Mouse (Mus musculus): ENCODE measurements around the gene Mark1. TPM values are rescaled to one million over a fixed set of nuclear protein-coding genes. Genes with fewer than 3 reads are reported as not detected.
A peak's percentile ranks its signal among the peaks of the same experiment; 100 is the strongest.

Mark1 gene
- 4.0 and 4.1 TPM in 2 replicates for polyA plus RNA-seq (2014; fragmentation: Nextera tagmentation; extraction: Ambion mirVana)

- no peaks in the 10 kb centered on the region for H3K9me3 ChIP-seq (ENCODE audit: control insufficient read depth, low read length)
- peak within 1 kb of the TSS; percentile 86 for H3K4me3 ChIP-seq (ENCODE audit: low read depth, low read length)
- peak within 1 kb of the TSS; percentile 77 for H3K27ac ChIP-seq (replicated peaks; ENCODE audit: low read depth, low read length)
- H3K9ac ChIP-seq (ENCODE audit: low read depth, low read length) = peak within 1 kb of the TSS; percentile 92
- 3% methylated on average over 8 of the region's 88 CpGs for WGBS
- H3K4me2 ChIP-seq (ENCODE audit: low read depth, low read length) = peak within 1 kb of the TSS; percentile 75
- 0 out of 2 replicates have a peak, but pooled peaks cover 8% of the 10 kb centered on the region for H3K4me1 ChIP-seq (ENCODE audit: control insufficient read depth, insufficient read depth, low read length)
- no peaks in the 10 kb centered on the region for H3K36me3 ChIP-seq (ENCODE audit: control insufficient read depth, insufficient read depth, low read length)
- no peaks in the 10 kb centered on the region for H3K27me3 ChIP-seq (replicated peaks; ENCODE audit: control insufficient read depth, insufficient read depth, low read length)
- ATAC-seq (ENCODE audit: low read depth) = peak; percentile 65
- DNase-seq (ENCODE audit: low spot score) = peak; percentile 22
These were observed at the start of gene Mark1 for GRCm38 (mm10) chr1:184999071-184999750. Mark1 (minus strand) TSS chr1:184999570.

GRCm38 (mm10) chr1:185047516-185048247 is 48.3 kb upstream of the Mark1 start:
- H3K9ac ChIP-seq (ENCODE audit: low read depth, low read length) = no peak overlapping the region
- no peak overlapping the region for H3K4me2 ChIP-seq (ENCODE audit: low read depth, low read length)
- H3K4me1 ChIP-seq (ENCODE audit: control insufficient read depth, insufficient read depth, low read length) = no peaks in the 10 kb centered on the region
- 52% methylated on average over 12 of the region's 12 CpGs for WGBS
- H3K27ac ChIP-seq (replicated peaks; ENCODE audit: low read depth, low read length) = no peak overlapping the region
- no peaks in the 10 kb centered on the region for H3K36me3 ChIP-seq (ENCODE audit: control insufficient read depth, insufficient read depth, low read length)
- H3K27me3 ChIP-seq (replicated peaks; ENCODE audit: control insufficient read depth, insufficient read depth, low read length) = no peaks in the 10 kb centered on the region
- ATAC-seq (ENCODE audit: low read depth) (no peak), DNase-seq (ENCODE audit: low spot score) (no peak)
- no peaks in the 10 kb centered on the region for H3K9me3 ChIP-seq (ENCODE audit: control insufficient read depth, low read length)
- no peak overlapping the region for H3K4me3 ChIP-seq (ENCODE audit: low read depth, low read length)

GRCm38 (mm10) chr1:185046513-185046912 is 47.1 kb upstream of the Mark1 start:
- H3K4me1 ChIP-seq (ENCODE audit: control insufficient read depth, insufficient read depth, low read length) = no peaks in the 10 kb centered on the region
- ATAC-seq (ENCODE audit: low read depth) = no peak
- H3K9me3 ChIP-seq (ENCODE audit: control insufficient read depth, low read length) = no peaks in the 10 kb centered on the region
- WGBS = 77% methylated on average over 8 of the region's 8 CpGs
- no peak overlapping the region for H3K4me3 ChIP-seq (ENCODE audit: low read depth, low read length)
- no peak overlapping the region for H3K9ac ChIP-seq (ENCODE audit: low read depth, low read length)
- DNase-seq (ENCODE audit: low spot score) = no peak
- no peak overlapping the region for H3K4me2 ChIP-seq (ENCODE audit: low read depth, low read length)
- H3K27ac ChIP-seq (replicated peaks; ENCODE audit: low read depth, low read length) = no peak overlapping the region
- no peaks in the 10 kb centered on the region for H3K36me3 ChIP-seq (ENCODE audit: control insufficient read depth, insufficient read depth, low read length)
- H3K27me3 ChIP-seq (replicated peaks; ENCODE audit: control insufficient read depth, insufficient read depth, low read length) = no peaks in the 10 kb centered on the region

GRCm38 (mm10) chr1:185038183-185038686 is 38.9 kb upstream of the Mark1 start:
- WGBS = 61% methylated on average over 7 of the region's 7 CpGs
- Histone ChIP-seq H3K9me3 (ENCODE audit: control insufficient read depth, low read length) (no peaks in the 10 kb centered on the region), H3K4me1 (ENCODE audit: control insufficient read depth, insufficient read depth, low read length) (no peaks in the 10 kb centered on the region), H3K4me3 (ENCODE audit: low read depth, low read length) (no peak overlapping the region), H3K36me3 (ENCODE audit: control insufficient read depth, insufficient read depth, low read length) (no peaks in the 10 kb centered on the region), H3K4me2 (ENCODE audit: low read depth, low read length) (no peak overlapping the region), H3K27me3 (replicated peaks; ENCODE audit: control insufficient read depth, insufficient read depth, low read length) (no peaks in the 10 kb centered on the region), H3K27ac (replicated peaks; ENCODE audit: low read depth, low read length) (no peak overlapping the region), H3K9ac (ENCODE audit: low read depth, low read length) (no peak overlapping the region)
- DNase-seq (ENCODE audit: low spot score) = peak; percentile 33
- peak; percentile 84 for ATAC-seq (ENCODE audit: low read depth)

GRCm38 (mm10) chr1:185030565-185030964 is 31.2 kb upstream of the Mark1 start:
- no peaks in the 10 kb centered on the region for H3K4me1 ChIP-seq (ENCODE audit: control insufficient read depth, insufficient read depth, low read length)
- H3K9me3 ChIP-seq (ENCODE audit: control insufficient read depth, low read length) = no peaks in the 10 kb centered on the region
- no peak overlapping the region for H3K9ac ChIP-seq (ENCODE audit: low read depth, low read length)
- no peak overlapping the region for H3K27ac ChIP-seq (replicated peaks; ENCODE audit: low read depth, low read length)
- ATAC-seq (ENCODE audit: low read depth) (no peak), DNase-seq (ENCODE audit: low spot score) (no peak)
- no peak overlapping the region for H3K4me3 ChIP-seq (ENCODE audit: low read depth, low read length)
- H3K36me3 ChIP-seq (ENCODE audit: control insufficient read depth, insufficient read depth, low read length) = no peaks in the 10 kb centered on the region
- WGBS = 79% methylated on average over 10 of the region's 10 CpGs
- H3K4me2 ChIP-seq (ENCODE audit: low read depth, low read length) = no peak overlapping the region
- no peaks in the 10 kb centered on the region for H3K27me3 ChIP-seq (replicated peaks; ENCODE audit: control insufficient read depth, insufficient read depth, low read length)

DNA sequence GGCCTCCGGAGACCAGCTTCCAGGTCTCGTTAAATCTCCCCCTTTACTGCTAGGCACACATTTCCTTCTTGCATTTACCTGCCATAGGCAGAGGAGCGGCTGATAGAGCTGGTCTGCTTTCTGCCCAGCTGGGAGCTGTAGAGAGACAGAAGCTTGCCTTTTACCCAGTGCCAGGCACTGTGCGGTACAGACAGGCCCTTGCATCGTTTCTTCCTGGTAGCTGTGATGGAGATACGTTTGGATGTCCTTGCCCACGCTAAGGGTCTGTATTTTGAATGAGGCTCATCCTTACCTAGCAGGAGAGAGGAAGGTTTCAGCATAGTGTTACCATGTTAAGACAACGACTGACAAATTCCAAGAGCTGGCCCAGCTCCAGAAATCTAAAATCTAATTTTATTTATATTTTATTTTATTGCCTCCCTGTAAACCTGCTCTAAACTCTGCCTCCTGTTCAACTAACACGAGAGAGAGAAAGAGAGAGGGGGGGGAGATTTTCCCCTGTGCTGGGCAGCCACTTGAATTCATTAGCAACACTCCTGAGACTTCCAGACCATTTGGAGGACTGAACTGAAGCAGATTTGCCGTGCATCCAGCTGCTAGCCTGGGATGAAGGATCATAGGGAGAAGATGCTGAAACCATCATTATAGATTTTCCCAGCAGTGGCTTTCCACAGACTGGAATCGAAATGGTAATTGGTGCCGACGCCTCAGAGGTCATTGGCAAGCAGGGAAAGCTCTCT is 21.2 kb upstream of the Mark1 start:
- H3K4me3 ChIP-seq (ENCODE audit: low read depth, low read length) = no peak overlapping the region
- H3K9me3 ChIP-seq (ENCODE audit: control insufficient read depth, low read length) = no peaks in the 10 kb centered on the region
- H3K9ac ChIP-seq (ENCODE audit: low read depth, low read length) = no peak overlapping the region
- H3K27ac ChIP-seq (replicated peaks; ENCODE audit: low read depth, low read length) = no peak overlapping the region
- H3K36me3 ChIP-seq (ENCODE audit: control insufficient read depth, insufficient read depth, low read length) = no peaks in the 10 kb centered on the region
- no peaks in the 10 kb centered on the region for H3K27me3 ChIP-seq (replicated peaks; ENCODE audit: control insufficient read depth, insufficient read depth, low read length)
- no peak for ATAC-seq (ENCODE audit: low read depth)
- WGBS = 69% methylated on average over 13 of the region's 13 CpGs
- DNase-seq (ENCODE audit: low spot score) = no peak
- H3K4me2 ChIP-seq (ENCODE audit: low read depth, low read length) = no peak overlapping the region
- H3K4me1 ChIP-seq (ENCODE audit: control insufficient read depth, insufficient read depth, low read length) = no peaks in the 10 kb centered on the region

GRCm38 (mm10) chr1:185012566-185012965 is 13.2 kb upstream of the Mark1 start:
- Histone ChIP-seq H3K4me1 (ENCODE audit: control insufficient read depth, insufficient read depth, low read length) (no peaks in the 10 kb centered on the region), H3K36me3 (ENCODE audit: control insufficient read depth, insufficient read depth, low read length) (no peaks in the 10 kb centered on the region), H3K27me3 (replicated peaks; ENCODE audit: control insufficient read depth, insufficient read depth, low read length) (no peaks in the 10 kb centered on the region), H3K4me2 (ENCODE audit: low read depth, low read length) (no peak overlapping the region), H3K27ac (replicated peaks; ENCODE audit: low read depth, low read length) (no peak overlapping the region), H3K4me3 (ENCODE audit: low read depth, low read length) (no peak overlapping the region), H3K9ac (ENCODE audit: low read depth, low read length) (no peak overlapping the region), H3K9me3 (ENCODE audit: control insufficient read depth, low read length) (no peaks in the 10 kb centered on the region)
- WGBS = 85% methylated on average over 3 of the region's 3 CpGs
- DNase-seq (ENCODE audit: low spot score) = no peak
- no peak for ATAC-seq (ENCODE audit: low read depth)

GRCm38 (mm10) chr1:185007066-185007465 is 7.7 kb upstream of the Mark1 start:
- no peaks in the 10 kb centered on the region for H3K4me1 ChIP-seq (ENCODE audit: control insufficient read depth, insufficient read depth, low read length)
- no peaks in the 10 kb centered on the region for H3K9me3 ChIP-seq (ENCODE audit: control insufficient read depth, low read length)
- WGBS = 70% methylated on average over 5 of the region's 5 CpGs
- no peak overlapping the region for H3K27ac ChIP-seq (replicated peaks; ENCODE audit: low read depth, low read length)
- no peak overlapping the region for H3K9ac ChIP-seq (ENCODE audit: low read depth, low read length)
- DNase-seq (ENCODE audit: low spot score) (peak; percentile 67), ATAC-seq (ENCODE audit: low read depth) (no peak)
- H3K4me2 ChIP-seq (ENCODE audit: low read depth, low read length) = no peak overlapping the region
- H3K27me3 ChIP-seq (replicated peaks; ENCODE audit: control insufficient read depth, insufficient read depth, low read length) = no peaks in the 10 kb centered on the region
- H3K4me3 ChIP-seq (ENCODE audit: low read depth, low read length) = no peak overlapping the region
- no peaks in the 10 kb centered on the region for H3K36me3 ChIP-seq (ENCODE audit: control insufficient read depth, insufficient read depth, low read length)

Data from embryonic facial prominence, embryonic 14.5 days (tissue).